Mouse (Mus musculus) kidney, adult 2 months (tissue): Measurements from ENCODE around the gene C1qtnf5. TPM values are rescaled to one million over a fixed set of nuclear protein-coding genes. Genes with fewer than 3 reads are reported as not detected.
A peak's percentile ranks its signal among the peaks of the same experiment; 100 is the strongest.

Experiments used
- DNase-seq: peaks from one replicate; pipeline ENCODE4 v3.0.0; 2021
- H3K27ac ChIP-seq: fragments of 200-500 bp; 2 replicates; pipeline ENCODE4 v1.5.1; 2012; ENCODE audit warnings: low read depth, low read length, control low read depth, inconsistent platforms; ENCODE audit not compliant: insufficient read depth
- H3K27me3 ChIP-seq: fragments of 200-500 bp; replicated peaks from 2 replicates; pipeline ENCODE4 v1.6.1; 2012; ENCODE audit warnings: mild to moderate bottlenecking, moderate library complexity, low read length, inconsistent platforms; ENCODE audit not compliant: control insufficient read depth, insufficient read depth
- H3K36me3 ChIP-seq: fragments of 200-500 bp; 2 replicates; pipeline ENCODE4 v1.6.1; 2012; ENCODE audit warnings: mild to moderate bottlenecking, moderate library complexity, low read length, inconsistent platforms; ENCODE audit not compliant: control insufficient read depth, insufficient read depth
- H3K4me1 ChIP-seq: fragments of 200-500 bp; 2 replicates; pipeline ENCODE4 v1.6.1; 2011; ENCODE audit warnings: low read length; ENCODE audit not compliant: control insufficient read depth, insufficient read depth
- H3K4me3 ChIP-seq: fragments of 200-500 bp; 2 replicates; pipeline ENCODE4 v1.5.1; 2011; ENCODE audit warnings: mild to moderate bottlenecking, low read depth, low read length, control low read depth; ENCODE audit not compliant: insufficient read depth
- CTCF ChIP-seq: fragments of 200-500 bp; conservative IDR thresholded peaks from 2 replicates; pipeline ENCODE4 v1.5.1; 2011; ENCODE audit warnings: low read depth, mild to moderate bottlenecking, control low read depth, low read length, moderate library complexity, mixed read lengths; ENCODE audit not compliant: insufficient read depth, insufficient read length
- POLR2A ChIP-seq: fragments of 200-500 bp; IDR thresholded peaks from one replicate; pipeline ENCODE4 v1.6.1; 2011; ENCODE audit warnings: low read depth, low read length, control low read depth
- WGBS: fragments of 180-500 bp; shearing (Covaris S2); methylation state at CpG from one replicate; pipeline ENCODE4 v1.1.7; 2018; 5-methylcytosine and 5-hydroxymethylcytosine counted together
- polyA plus RNA-seq: library from polyadenylated mRNA; depleted of rRNA; stranded (reverse); fragments of >200 nt; gene quantifications from 2 replicates; pipeline ENCODE4 v1.2.3, GENCODE M21; 2012

C1qtnf5 gene
- polyA plus RNA-seq, 1 experiment = 16.8 TPM

- 34% methylated on average over 10 of the region's 10 CpGs for WGBS
- Histone ChIP-seq H3K27me3 (no peaks in the 10 kb centered on the region), H3K4me1 (peaks cover 57% of the 10 kb centered on the region), H3K36me3 (no peaks in the 10 kb centered on the region), H3K4me3 (no peak overlapping the region), H3K27ac (peak overlapping the region; percentile 97)
- peak; percentile 92 for DNase-seq
- TF ChIP-seq POLR2A (no peak), CTCF (no peak)
Observed at GRCm38 (mm10) chr9:44079997-44080780, 26.9 kb upstream of the C1qtnf5 start.

GRCm38 (mm10) chr9:44080953-44081352 is 26.1 kb upstream of the C1qtnf5 start:
- no peak overlapping the region for H3K4me3 ChIP-seq
- TF ChIP-seq CTCF (no peak), POLR2A (no peak)
- H3K4me1 ChIP-seq = peaks cover 50% of the 10 kb centered on the region
- 45% methylated on average over 5 of the region's 5 CpGs for WGBS
- peak overlapping the region; percentile 89 for H3K27ac ChIP-seq
- DNase-seq = peak; percentile 76
- H3K27me3 ChIP-seq = no peaks in the 10 kb centered on the region
- no peaks in the 10 kb centered on the region for H3K36me3 ChIP-seq

- Histone ChIP-seq H3K27me3 (no peaks in the 10 kb centered on the region), H3K4me3 (no peak overlapping the region), H3K36me3 (no peaks in the 10 kb centered on the region), H3K27ac (no peak overlapping the region), H3K4me1 (peaks cover 50% of the 10 kb centered on the region)
- TF ChIP-seq CTCF = no peak
- no peak for TF ChIP-seq POLR2A
- 78% methylated on average over 5 of the region's 5 CpGs for WGBS
- no peak for DNase-seq
Observed at GRCm38 (mm10) chr9:44081581-44081980, 25.5 kb upstream of the C1qtnf5 start.

GRCm38 (mm10) chr9:44082266-44082665 is 24.8 kb upstream of the C1qtnf5 start:
- Histone ChIP-seq H3K36me3 (no peaks in the 10 kb centered on the region), H3K4me3 (no peak overlapping the region), H3K27ac (no peak overlapping the region), H3K27me3 (no peaks in the 10 kb centered on the region), H3K4me1 (peaks cover 46% of the 10 kb centered on the region)
- no peak for TF ChIP-seq CTCF
- no peak for TF ChIP-seq POLR2A
- 83% methylated on average over 5 of the region's 5 CpGs for WGBS
- DNase-seq = no peak

GRCm38 (mm10) chr9:44083392-44084121 is 23.5 kb upstream of the C1qtnf5 start:
- H3K36me3 ChIP-seq = no peaks in the 10 kb centered on the region
- peak overlapping the region; percentile 93 for H3K27ac ChIP-seq
- 21% methylated on average over 23 of the region's 23 CpGs for WGBS
- no peaks in the 10 kb centered on the region for H3K27me3 ChIP-seq
- peaks cover 33% of the 10 kb centered on the region for H3K4me1 ChIP-seq
- DNase-seq = peak; percentile 94
- H3K4me3 ChIP-seq = peak overlapping the region; percentile 7
- TF ChIP-seq POLR2A (no peak), CTCF (no peak)

GRCm38 (mm10) chr9:44084236-44084635 is 22.8 kb upstream of the C1qtnf5 start:
- TF ChIP-seq CTCF (no peak), POLR2A (no peak)
- H3K36me3 ChIP-seq = no peaks in the 10 kb centered on the region
- peak overlapping the region; percentile 93 for H3K27ac ChIP-seq
- H3K4me1 ChIP-seq = peaks cover 35% of the 10 kb centered on the region
- WGBS = 6% methylated on average over 14 of the region's 14 CpGs
- no peak for DNase-seq
- peak overlapping the region; percentile 55 for H3K4me3 ChIP-seq
- H3K27me3 ChIP-seq = no peaks in the 10 kb centered on the region

- under 1% methylated on average over 62 of the region's 62 CpGs for WGBS
- no peaks in the 10 kb centered on the region for H3K27me3 ChIP-seq
- peak; percentile 98 for DNase-seq
- H3K36me3 ChIP-seq = no peaks in the 10 kb centered on the region; the same call in 1 of the 2 replicates
- TF ChIP-seq CTCF = no peak
- peak; percentile 42 for TF ChIP-seq POLR2A
- peak overlapping the region; percentile 99 for H3K27ac ChIP-seq
- peaks cover 30% of the 10 kb centered on the region for H3K4me1 ChIP-seq
- peak overlapping the region; percentile 81 for H3K4me3 ChIP-seq
Observed at GRCm38 (mm10) chr9:44084659-44085229, 22.3 kb upstream of the C1qtnf5 start.
